Mouse (Mus musculus) heart, adult 2 months (tissue): ENCODE results near the gene Arhgef26.

Experiments used
- CTCF ChIP-seq: fragments of 200-600 bp; IDR thresholded peaks from 2 replicates; pipeline ENCODE4 v1.8.1; 2022; ENCODE audit warnings: antibody characterized with exemption, mild to moderate bottlenecking, moderate library complexity
- POLR2A ChIP-seq: fragments of 200-500 bp; IDR thresholded peaks from 2 replicates; pipeline ENCODE4 v1.6.1; 2011; ENCODE audit warnings: mild to moderate bottlenecking, low read depth, low read length, control low read depth; ENCODE audit not compliant: insufficient read depth

DNA sequence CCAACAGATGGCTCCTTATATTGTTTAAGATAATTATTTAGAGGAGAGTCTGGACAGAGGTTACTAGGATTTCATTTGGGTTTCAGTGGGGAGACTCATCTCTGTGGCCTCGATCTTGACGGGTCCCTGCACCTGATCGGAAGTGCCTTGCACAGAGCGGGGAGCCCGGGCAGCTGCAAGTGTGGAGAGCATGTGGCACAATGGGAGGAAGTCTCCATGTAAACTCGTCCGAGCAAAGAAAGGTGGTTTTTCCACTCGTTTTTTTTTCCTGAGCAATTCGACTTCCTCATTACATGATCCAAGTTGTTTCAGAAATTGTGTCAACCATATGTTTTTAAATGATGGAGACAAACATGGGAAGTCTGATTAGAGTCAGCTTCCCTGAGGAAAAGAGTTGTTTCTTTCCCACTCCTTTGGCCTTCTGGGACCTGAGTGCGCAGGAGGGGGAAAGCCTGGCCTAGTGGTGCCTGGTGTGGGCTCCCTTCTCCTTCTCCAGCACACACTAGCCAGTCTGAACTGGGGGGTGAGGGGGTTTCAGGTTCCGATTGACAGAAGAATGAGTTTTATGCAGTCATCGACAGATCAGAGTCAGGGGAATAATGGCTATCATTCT is 105.5 kb downstream of the Arhgef26 start:
- TF ChIP-seq POLR2A (no peak), CTCF (no peak)
